Mouse (Mus musculus) gastrocnemius, postnatal 14 days (tissue): ENCODE data around the gene Rasa1. TPM values are rescaled to one million over a fixed set of nuclear protein-coding genes. Genes with fewer than 3 reads are reported as not detected.
A peak's percentile ranks its signal among the peaks of the same experiment; 100 is the strongest.

Experiments used
- DNase-seq: peaks from one replicate; pipeline ENCODE4 v3.0.0; 2021; ENCODE audit warnings: mixed read lengths
- intact Hi-C: fragments of 180-260 bp; cut with DNase I; formaldehyde crosslinking; loops from one replicate; pipeline ENCODE4 v1.15.1; 2025; ENCODE audit warnings: low total_unique reads
- long read RNA-seq, 2 experiments: library from polyadenylated mRNA; stranded (forward); transcript quantifications; one replicate each; pipeline ENCODE4 v2.0.0; 2021
- total RNA-seq, 2 experiments: library from RNA; stranded (reverse); gene quantifications; 2 replicates each; pipeline ENCODE4 v1.2.3; 2021

Rasa1 gene
- total RNA-seq, result 10 to 100 TPM; 17.2 to 19.3 TPM
- long read RNA-seq, experiment 1, full-length matches to known transcripts, result 8 of 10 reads
- long read RNA-seq, experiment 1, partial matches to known transcripts, result 2 of 10 reads
- long read RNA-seq, experiment 1, other reads (novel, unspliced or antisense), result 0 of 10 reads
- long read RNA-seq, experiment 2, full-length matches to known transcripts, result 14 of 17 reads
- long read RNA-seq, experiment 2, partial matches to known transcripts, result 3 of 17 reads
- long read RNA-seq, experiment 2, other reads (novel, unspliced or antisense), result 0 of 17 reads

GRCm38 (mm10) chr13:85288843-85289713, at the start of gene Rasa1:
Gene Rasa1, minus strand, starts transcription at chr13:85289130.
- intact Hi-C loops, result no loop called here
- DNase-seq, result peak; percentile 94

GRCm38 (mm10) chr13:85311547-85311946, 22.6 kb upstream of the Rasa1 start:
- intact Hi-C loops, result no loop called here

GRCm38 (mm10) chr13:85310968-85311367, 22.0 kb upstream of the Rasa1 start:
- intact Hi-C loops, result no loop called here
- DNase-seq, result no peak

More at GRCm38 (mm10) chr13:85311547-85311946, 22.6 kb upstream of the Rasa1 start:
- DNase-seq, result no peak

- no peak for DNase-seq
- intact Hi-C loops, result no loop called here
Measured at GRCm38 (mm10) chr13:85310483-85310882, 21.6 kb upstream of the Rasa1 start.

- intact Hi-C loops, result no loop called here
- no peak for DNase-seq
Measured at GRCm38 (mm10) chr13:85306039-85306438, 17.1 kb upstream of the Rasa1 start.

- no peak for DNase-seq
- intact Hi-C loops, result no loop called here
Measured at GRCm38 (mm10) chr13:85290651-85291050, 1.7 kb upstream of the Rasa1 start.

GRCm38 (mm10) chr13:85288574-85288842, 422 bp downstream of the Rasa1 start:
- intact Hi-C loops, result no loop called here
- no peak for DNase-seq

GRCm38 (mm10) chr13:85287876-85288573, 905 bp downstream of the Rasa1 start:
- DNase-seq, result no peak
- intact Hi-C loops, result no loop called here

- intact Hi-C loops, result no loop called here
- no peak for DNase-seq
Measured at GRCm38 (mm10) chr13:85282626-85283025, 6.3 kb downstream of the Rasa1 start.

- DNase-seq, result no peak
- intact Hi-C loops, result no loop called here
Measured at GRCm38 (mm10) chr13:85278951-85279350, 10.0 kb downstream of the Rasa1 start.

GRCm38 (mm10) chr13:85274572-85274971, 14.4 kb downstream of the Rasa1 start:
- no peak for DNase-seq
- intact Hi-C loops, result no loop called here

- no peak for DNase-seq
- intact Hi-C loops, result no loop called here
Measured at GRCm38 (mm10) chr13:85273788-85274187, 15.1 kb downstream of the Rasa1 start.

- intact Hi-C loops, result no loop called here
- DNase-seq, result no peak
Measured at GRCm38 (mm10) chr13:85238760-85239159, 50.2 kb downstream of the Rasa1 start.

- intact Hi-C loops, result no loop called here
- DNase-seq, result no peak
Measured at GRCm38 (mm10) chr13:85218656-85219055, 70.3 kb downstream of the Rasa1 start.

GRCm38 (mm10) chr13:85210353-85210752, 78.6 kb downstream of the Rasa1 start:
- intact Hi-C loops, result no loop called here

GRCm38 (mm10) chr13:85208656-85209055, 80.3 kb downstream of the Rasa1 start:
- no peak for DNase-seq
- intact Hi-C loops, result no loop called here

More at GRCm38 (mm10) chr13:85210353-85210752, 78.6 kb downstream of the Rasa1 start:
- no peak for DNase-seq

- intact Hi-C loops, result no loop called here
- DNase-seq, result no peak
Measured at GRCm38 (mm10) chr13:85207493-85207892, 81.4 kb downstream of the Rasa1 start.

GRCm38 (mm10) chr13:85191253-85191652, 97.7 kb downstream of the Rasa1 start:
- intact Hi-C loops, result no loop called here
- no peak for DNase-seq

- intact Hi-C loops, result no loop called here
- peak; percentile 29 for DNase-seq
Measured at GRCm38 (mm10) chr13:85189644-85190121, 99.2 kb downstream of the Rasa1 start.
